Mouse (Mus musculus) cerebellum, adult (tissue): ENCODE measurements around the gene Vmn1r37.
"Not testable (repeated sequence)": the region's sequence is repeated elsewhere in the genome, so short reads cannot be mapped to it uniquely, and the experiment has no call there.

Experiments used
- ATAC-seq: cut with Nextera tagmentation; 2 replicates; pipeline ENCODE4 v1.9.2; 2017; ENCODE audit warnings: mild to moderate bottlenecking, moderate library complexity, mixed read lengths; ENCODE audit not compliant: insufficient number of reproducible peaks, low FRiP score, low TSS enrichment

The Vmn1r37 gene

GRCm38 (mm10) chr6:66729082-66729481 is at the start of gene Vmn1r37:
Gene Vmn1r37 (plus strand): TSS chr6:66729382.
- ATAC-seq, result not testable (repeated sequence)

- ATAC-seq, result no peak
These were observed 43.4 kb upstream of the Vmn1r37 start, which contains the start of gene Vmn1r35 for GRCm38 (mm10) chr6:66685806-66686205. Gene Vmn1r35 (minus strand): TSS chr6:66685906.

GRCm38 (mm10) chr6:66708901-66709300 is 20.3 kb upstream of the Vmn1r37 start:
- ATAC-seq, result no peak

- no peak for ATAC-seq
These were observed 15.3 kb upstream of the Vmn1r37 start for GRCm38 (mm10) chr6:66713854-66714253.

- not testable (repeated sequence) for ATAC-seq
These were observed 10.1 kb upstream of the Vmn1r37 start, which contains the start of gene Vmn1r36 for GRCm38 (mm10) chr6:66719068-66719467. Gene Vmn1r36 (minus strand): TSS chr6:66719168.

- not testable (repeated sequence) for ATAC-seq
These were observed 53.3 kb downstream of the Vmn1r37 start, which contains the start of gene Vmn1r38 for GRCm38 (mm10) chr6:66782527-66782926. Gene Vmn1r38 (minus strand): TSS chr6:66782627.
